Mouse (Mus musculus) megakaryocyte-erythroid progenitor cell, adult 5-6 weeks (primary cell): ENCODE data around the gene Map3k15. TPM values are rescaled to one million over a fixed set of nuclear protein-coding genes. Genes with fewer than 3 reads are reported as not detected.
A peak's percentile ranks its signal among the peaks of the same experiment; 100 is the strongest.

Experiments
- ATAC-seq: replicated peaks from 2 replicates; pipeline ENCODE4 v1.8.0; 2016; ENCODE audit warnings: mild to moderate bottlenecking, inconsistent platforms; ENCODE audit not compliant: severe bottlenecking, poor library complexity, low FRiP score, low TSS enrichment
- total RNA-seq, 2 experiments: library from RNA; stranded (forward) in 1 of 2; stranded (reverse) in 1 of 2; fragments of 200-1000, 215-1000 nt in 1 of 2; fragments of >200 nt in 1 of 2; fragmentation: Nextera tagmentation in 1 of 2; gene quantifications; 2 replicates each; pipeline ENCODE4 v1.2.3; 2014 to 2017

Gene Map3k15
- total RNA-seq (2014; fragmentation: Nextera tagmentation) (0.11 and 0.15 TPM in 2 replicates), total RNA-seq (2017) (0.08 and 0.33 TPM in 2 replicates)

- ATAC-seq: peak; percentile 83
Measured at GRCm38 (mm10) chrX:159988002-159988960, at the start of gene Map3k15. TSS of gene Map3k15 (plus strand) at chrX:159988433.

- ATAC-seq: no peak
Measured at GRCm38 (mm10) chrX:159942569-159942968, 45.7 kb upstream of the Map3k15 start.

- no peak for ATAC-seq
Measured at GRCm38 (mm10) chrX:159943586-159943985, 44.6 kb upstream of the Map3k15 start.

GRCm38 (mm10) chrX:159953546-159954429 is 34.4 kb upstream of the Map3k15 start:
- ATAC-seq: peak; percentile 47; the same call in 1 of the 2 replicates

- ATAC-seq: no peak
Measured at GRCm38 (mm10) chrX:159954430-159954779, 33.8 kb upstream of the Map3k15 start.

- ATAC-seq: no peak
Measured at GRCm38 (mm10) chrX:159955433-159955832, 32.8 kb upstream of the Map3k15 start.

GRCm38 (mm10) chrX:159961385-159961784 is 26.8 kb upstream of the Map3k15 start:
- peak; percentile 71 for ATAC-seq

- peak; percentile 63; the same call in 1 of the 2 replicates for ATAC-seq
Measured at GRCm38 (mm10) chrX:159963273-159963672, 25.0 kb upstream of the Map3k15 start.

- ATAC-seq: no peak
Measured at GRCm38 (mm10) chrX:159963925-159964324, 24.3 kb upstream of the Map3k15 start.

GRCm38 (mm10) chrX:159969025-159969424 is 19.2 kb upstream of the Map3k15 start:
- ATAC-seq: no peak

- ATAC-seq: no peak
Measured at GRCm38 (mm10) chrX:159971091-159971779, 17.0 kb upstream of the Map3k15 start.

GRCm38 (mm10) chrX:159973730-159974129 is 14.5 kb upstream of the Map3k15 start:
- ATAC-seq: peak; percentile 74; the same call in 1 of the 2 replicates

- ATAC-seq: no peak
Measured at GRCm38 (mm10) chrX:159976243-159976642, 12.0 kb upstream of the Map3k15 start.

- no peak for ATAC-seq
Measured at GRCm38 (mm10) chrX:159995808-159996207, 7.6 kb downstream of the Map3k15 start.

GRCm38 (mm10) chrX:160053306-160053705 is 65.1 kb downstream of the Map3k15 start:
- no peak for ATAC-seq

- ATAC-seq: no peak
Measured at GRCm38 (mm10) chrX:160054643-160055042, 66.4 kb downstream of the Map3k15 start.

- no peak for ATAC-seq
Measured at GRCm38 (mm10) chrX:160091973-160092372, 103.7 kb downstream of the Map3k15 start.

GRCm38 (mm10) chrX:160107817-160108216 is 119.6 kb downstream of the Map3k15 start:
- ATAC-seq: no peak

- ATAC-seq: peak; percentile 18; the same call in 1 of the 2 replicates
Measured at GRCm38 (mm10) chrX:160113777-160114176, 125.5 kb downstream of the Map3k15 start.
